Mouse (Mus musculus) heart, embryonic 12.5 days (tissue): ENCODE measurements around the gene Gm45021. TPM values are rescaled to one million over a fixed set of nuclear protein-coding genes. Genes with fewer than 3 reads are reported as not detected.

ENCODE experiments used
- ATAC-seq: fragments of 200-750 bp; cut with Nextera tagmentation; 2 replicates; pipeline ENCODE4 v1.8.0; 2017; ENCODE audit warnings: moderate TSS enrichment, moderate library complexity; ENCODE audit not compliant: insufficient number of reproducible peaks, low FRiP score
- H3K27ac ChIP-seq: fragments of 300-500 bp; sonication (generic); 2 replicates; pipeline ENCODE4 v1.5.1; 2016; ENCODE audit warnings: mild to moderate bottlenecking, moderate library complexity; ENCODE audit not compliant: poor library complexity, severe bottlenecking
- H3K27me3 ChIP-seq: fragments of 300-500 bp; sonication (generic); replicated peaks from 2 replicates; pipeline ENCODE4 v1.6.1; 2016; ENCODE audit warnings: mild to moderate bottlenecking, moderate library complexity
- H3K36me3 ChIP-seq: fragments of 300-500 bp; sonication (generic); 2 replicates; pipeline ENCODE4 v1.6.1; 2016; ENCODE audit warnings: mild to moderate bottlenecking, moderate library complexity
- H3K4me1 ChIP-seq: fragments of 300-500 bp; sonication (generic); replicated peaks from 2 replicates; pipeline ENCODE4 v1.6.1; 2016; ENCODE audit warnings: mild to moderate bottlenecking
- H3K4me2 ChIP-seq: fragments of 300-500 bp; sonication (generic); 2 replicates; pipeline ENCODE4 v1.6.1; 2016; ENCODE audit warnings: mild to moderate bottlenecking, moderate library complexity
- H3K4me3 ChIP-seq: fragments of 300-500 bp; sonication (generic); 2 replicates; pipeline ENCODE4 v1.5.1; 2016; ENCODE audit warnings: mild to moderate bottlenecking
- H3K9ac ChIP-seq: fragments of 300-500 bp; sonication (generic); 2 replicates; pipeline ENCODE4 v1.6.1; 2016; ENCODE audit warnings: mild to moderate bottlenecking, moderate library complexity
- H3K9me3 ChIP-seq: fragments of 300-500 bp; sonication (generic); replicated peaks from 2 replicates; pipeline ENCODE4 v1.6.1; 2016; ENCODE audit warnings: mild to moderate bottlenecking, moderate library complexity
- WGBS: fragments of 180-500 bp; shearing (Covaris S2); methylation state at CpG from one replicate; pipeline ENCODE4 v1.1.7; 2016; 5-methylcytosine and 5-hydroxymethylcytosine counted together
- polyA plus RNA-seq: library from polyadenylated mRNA; unstranded; fragments of >200 nt; fragmentation: Nextera tagmentation; extraction: Ambion mirVana; gene quantifications from 2 replicates; pipeline ENCODE4 v1.2.1, GENCODE M21; 2016

The Gm45021 gene
- polyA plus RNA-seq, 1 experiment from 2014 or later = not detected

DNA sequence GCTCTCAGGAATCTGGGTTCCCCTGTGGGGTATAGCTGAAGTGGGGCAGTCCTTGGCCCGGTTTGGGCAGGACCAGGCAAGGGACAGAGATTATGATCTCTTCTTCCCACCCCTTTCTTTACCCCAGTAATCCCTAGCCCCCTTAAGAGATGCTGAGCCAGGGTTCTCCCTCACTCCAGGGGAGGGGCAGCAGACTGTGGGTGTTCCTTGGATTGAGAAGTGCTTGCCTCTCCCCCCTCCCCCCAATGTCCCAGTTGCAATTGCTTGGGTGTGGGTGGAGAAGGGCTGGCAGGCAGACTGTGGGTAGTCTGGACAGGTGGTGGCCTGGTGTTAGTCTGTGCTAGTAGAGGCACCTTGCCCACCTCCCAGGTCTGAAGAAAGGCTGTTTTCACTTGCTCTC lies 5.9 kb downstream of the Gm45021 start:
- WGBS = 67% methylated on average over 1 of the region's 1 CpGs
- peaks cover 52% of the 10 kb centered on the region for H3K36me3 ChIP-seq
- peak overlapping the region; percentile 88 for H3K4me2 ChIP-seq
- H3K9ac ChIP-seq = peak overlapping the region; percentile 95; the same call in 1 of the 2 replicates
- H3K4me3 ChIP-seq = peak overlapping the region; percentile 92
- H3K9me3 ChIP-seq = peaks cover 25% of the 10 kb centered on the region
- H3K27ac ChIP-seq = no peak overlapping the region
- no peaks in the 10 kb centered on the region for H3K27me3 ChIP-seq
- ATAC-seq = no peak
- peaks cover 19% of the 10 kb centered on the region for H3K4me1 ChIP-seq

DNA sequence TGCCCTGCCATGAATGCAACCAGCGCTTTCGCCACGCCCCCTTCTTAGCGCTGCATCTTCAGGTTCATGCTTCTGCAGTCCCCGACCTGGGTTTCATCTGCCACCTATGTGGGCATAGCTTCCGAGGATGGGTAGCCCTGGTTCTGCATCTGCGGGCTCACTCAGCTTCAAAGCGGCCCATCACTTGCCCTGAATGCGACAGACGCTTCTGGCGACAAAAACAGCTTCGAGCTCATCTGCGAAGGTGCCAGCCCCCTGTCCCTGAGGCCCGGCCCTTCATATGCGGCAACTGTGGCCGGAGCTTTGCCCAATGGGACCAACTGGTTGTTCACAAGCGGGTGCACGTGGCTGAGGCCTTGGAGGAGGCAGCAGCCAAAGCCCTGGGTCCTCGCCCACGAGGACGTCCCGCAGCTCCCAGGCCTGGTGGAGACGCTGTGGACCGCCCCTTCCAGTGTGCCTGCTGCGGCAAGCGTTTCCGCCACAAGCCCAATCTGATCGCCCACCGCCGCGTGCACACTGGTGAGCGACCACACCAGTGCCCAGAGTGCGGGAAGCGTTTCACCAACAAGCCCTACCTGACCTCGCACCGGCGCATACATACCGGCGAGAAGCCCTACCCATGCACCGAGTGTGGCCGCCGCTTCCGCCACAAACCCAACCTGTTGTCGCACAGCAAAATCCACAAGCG lies 7.3 kb downstream of the Gm45021 start:
- H3K9me3 ChIP-seq = peaks cover 25% of the 10 kb centered on the region
- H3K27me3 ChIP-seq = no peaks in the 10 kb centered on the region
- peaks cover 24% of the 10 kb centered on the region for H3K4me1 ChIP-seq
- no peak overlapping the region for H3K4me3 ChIP-seq
- H3K9ac ChIP-seq = no peak overlapping the region
- H3K36me3 ChIP-seq = peaks cover 53% of the 10 kb centered on the region
- 91% methylated on average over 45 of the region's 45 CpGs for WGBS
- ATAC-seq = no peak
- no peak overlapping the region for H3K27ac ChIP-seq
- no peak overlapping the region for H3K4me2 ChIP-seq

DNA sequence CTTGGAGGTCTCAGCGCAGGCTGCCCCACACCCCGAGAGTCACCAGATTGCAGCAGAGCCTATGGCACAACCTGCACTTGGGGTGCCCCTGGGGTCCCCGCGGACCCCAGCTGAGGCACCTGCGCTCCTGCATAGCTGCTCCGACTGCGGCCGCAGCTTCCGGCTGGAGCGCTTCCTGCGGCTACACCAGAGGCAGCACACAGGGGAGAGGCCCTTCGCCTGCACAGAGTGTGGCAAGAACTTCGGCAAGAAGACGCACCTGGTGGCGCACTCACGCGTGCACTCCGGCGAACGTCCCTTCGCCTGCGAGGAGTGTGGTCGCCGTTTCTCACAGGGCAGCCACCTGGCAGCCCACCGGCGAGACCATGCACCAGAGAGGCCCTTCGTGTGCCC lies 7.8 kb downstream of the Gm45021 start:
- peaks cover 53% of the 10 kb centered on the region for H3K36me3 ChIP-seq
- 94% methylated on average over 27 of the region's 27 CpGs for WGBS
- H3K9me3 ChIP-seq = peaks cover 25% of the 10 kb centered on the region
- H3K27ac ChIP-seq = no peak overlapping the region
- no peaks in the 10 kb centered on the region for H3K27me3 ChIP-seq
- no peak overlapping the region for H3K4me2 ChIP-seq
- no peak for ATAC-seq
- H3K4me1 ChIP-seq = peaks cover 24% of the 10 kb centered on the region
- H3K4me3 ChIP-seq = no peak overlapping the region
- no peak overlapping the region for H3K9ac ChIP-seq

DNA sequence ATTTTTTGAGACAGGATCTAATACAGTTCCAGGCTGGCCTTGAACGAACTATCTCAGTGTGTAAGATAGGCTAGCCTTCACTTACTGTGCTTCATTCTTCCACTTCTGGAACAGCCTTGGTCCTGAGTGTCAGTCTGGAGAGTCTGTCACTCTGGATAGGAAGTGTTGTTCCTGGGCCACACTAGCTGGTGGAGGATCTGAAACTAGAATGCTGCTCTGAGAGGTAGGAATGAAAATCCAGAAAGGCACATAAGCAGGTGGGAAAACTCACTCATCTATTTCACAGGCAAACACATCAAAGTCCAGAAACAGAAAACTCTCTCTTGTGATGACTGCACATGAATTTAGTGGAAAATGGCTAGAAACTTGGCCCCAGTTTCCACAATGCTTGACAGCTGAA lies 11.2 kb downstream of the Gm45021 start:
- H3K36me3 ChIP-seq = peaks cover 50% of the 10 kb centered on the region
- H3K4me1 ChIP-seq = peaks cover 15% of the 10 kb centered on the region

DNA sequence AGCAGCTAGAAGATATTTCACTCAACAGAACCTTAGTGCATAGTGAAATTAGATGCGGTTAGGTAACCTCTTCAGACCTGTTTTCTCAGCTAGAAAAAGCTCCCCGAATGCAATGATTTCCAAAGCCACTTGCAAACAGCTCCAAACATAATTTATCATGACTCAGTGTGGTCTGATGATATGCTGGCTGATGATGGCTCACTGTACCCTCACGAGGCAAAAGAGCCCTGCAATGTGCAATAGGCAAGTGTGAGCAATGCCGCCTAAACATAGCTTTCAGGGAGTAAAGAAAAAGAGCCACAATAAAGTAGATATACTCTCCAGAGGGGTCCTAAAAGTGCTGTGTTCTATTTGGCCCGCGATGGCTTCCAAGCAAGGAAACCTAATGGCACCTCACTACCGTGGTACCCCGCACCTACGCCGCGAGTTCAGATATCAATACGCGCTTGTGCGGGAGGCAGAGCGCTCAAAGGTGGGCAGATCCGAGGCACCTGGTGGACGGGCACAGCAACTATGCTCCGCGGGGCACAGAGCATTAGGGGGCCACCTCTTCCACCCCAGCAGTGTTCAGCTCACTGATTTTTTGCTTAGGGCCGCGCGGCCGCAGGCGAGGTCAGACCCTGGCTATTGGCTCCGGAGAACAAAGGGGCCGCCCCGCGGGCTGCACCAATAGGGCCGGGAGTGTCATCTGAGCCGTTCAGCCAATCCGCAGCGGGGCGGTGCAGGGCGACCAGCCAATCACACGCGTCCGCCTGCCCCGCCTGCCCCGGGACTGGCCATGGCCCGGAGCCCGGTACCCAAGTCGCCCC lies 12.1 kb downstream of the Gm45021 start, which contains the start of gene Zfp775:
Zfp775 (plus strand) TSS at position 793 of the 809 bp plus-strand sequence.
- Histone ChIP-seq H3K9ac (peak within 1 kb of the TSS; percentile 86), H3K27me3 (no peaks in the 10 kb centered on the region), H3K4me1 (peaks cover 13% of the 10 kb centered on the region), H3K36me3 (peaks cover 41% of the 10 kb centered on the region), H3K9me3 (peaks cover 20% of the 10 kb centered on the region), H3K27ac (peak within 1 kb of the TSS; percentile 74), H3K4me2 (peak within 1 kb of the TSS; percentile 85), H3K4me3 (peak within 1 kb of the TSS; percentile 71)
- 4% methylated on average over 42 of the region's 42 CpGs for WGBS
- ATAC-seq = peak; percentile 99

More for the DNA sequence above, 11.2 kb downstream of the Gm45021 start:
- H3K4me3 ChIP-seq = no peak overlapping the region
- H3K9ac ChIP-seq = 0 out of 2 replicates have a peak overlapping the region, but pooled peaks have one; percentile 79
- no peak overlapping the region for H3K4me2 ChIP-seq
- 82% methylated on average over 1 of the region's 1 CpGs for WGBS
- H3K9me3 ChIP-seq = peaks cover 25% of the 10 kb centered on the region
- H3K27ac ChIP-seq = no peak overlapping the region
- no peak for ATAC-seq
- no peaks in the 10 kb centered on the region for H3K27me3 ChIP-seq

DNA sequence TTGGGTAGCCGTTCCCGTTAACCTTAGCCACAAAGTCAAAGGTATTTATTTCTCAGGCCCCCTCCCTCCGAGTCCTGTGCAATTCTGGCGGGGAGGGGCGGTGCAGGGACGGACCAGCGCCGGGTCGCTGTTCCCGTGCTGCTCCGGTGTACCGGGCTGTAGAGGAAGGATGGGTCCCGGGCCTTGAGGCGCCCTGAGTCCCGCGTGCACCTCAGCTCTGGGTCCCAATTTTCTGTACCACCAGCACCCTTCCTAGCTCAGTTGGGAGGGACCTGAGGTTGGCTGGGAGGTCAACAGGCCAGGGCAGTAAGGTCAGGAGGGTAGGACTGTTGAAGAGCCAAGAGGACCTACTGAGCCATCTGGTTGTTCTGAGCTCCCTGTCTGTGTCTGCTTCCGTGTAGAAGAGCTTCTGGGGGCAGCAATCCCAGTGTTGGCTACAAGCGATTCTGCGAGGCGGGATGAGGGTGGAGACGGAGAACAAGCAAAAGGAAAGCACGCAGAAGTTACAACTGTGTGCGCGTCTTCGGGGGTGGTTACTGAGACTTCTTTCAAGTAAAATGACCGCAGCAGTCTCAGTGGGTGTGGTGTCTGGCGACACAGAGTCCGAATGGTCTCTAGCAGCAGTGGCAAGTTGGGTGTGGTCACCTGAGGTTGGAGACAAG lies 12.8 kb downstream of the Gm45021 start:
- H3K4me2 ChIP-seq = peak overlapping the region; percentile 85
- peak overlapping the region; percentile 86 for H3K9ac ChIP-seq
- peak overlapping the region; percentile 71 for H3K4me3 ChIP-seq
- H3K9me3 ChIP-seq = peaks cover 12% of the 10 kb centered on the region
- ATAC-seq = peak; percentile 74
- WGBS = under 1% methylated on average over 28 of the region's 28 CpGs
- H3K27ac ChIP-seq = peak overlapping the region; percentile 74
- H3K27me3 ChIP-seq = no peaks in the 10 kb centered on the region
- H3K36me3 ChIP-seq = peaks cover 34% of the 10 kb centered on the region
- peaks cover 13% of the 10 kb centered on the region for H3K4me1 ChIP-seq

DNA sequence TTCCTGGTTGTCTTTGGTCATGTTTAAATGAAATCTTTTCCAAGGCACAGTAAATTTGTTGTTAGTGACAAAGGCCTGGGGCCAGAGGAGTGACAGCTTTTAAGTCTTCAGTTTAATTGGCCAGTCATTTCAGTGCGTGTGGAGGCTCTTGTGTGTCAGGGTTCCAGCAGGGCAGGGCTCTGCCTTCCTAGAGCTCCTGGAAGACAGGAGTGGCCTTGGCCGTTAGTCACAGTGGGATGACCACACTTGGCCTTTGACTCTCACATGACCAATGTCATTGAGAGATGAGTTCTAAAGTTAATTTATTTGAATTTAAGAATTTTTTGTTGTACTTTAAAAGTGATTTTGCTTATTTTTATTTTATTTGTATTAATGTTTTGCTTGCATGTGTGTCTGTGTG lies 18.7 kb downstream of the Gm45021 start:
- Histone ChIP-seq H3K36me3 (peaks cover 3% of the 10 kb centered on the region; the same call in 1 of the 2 replicates), H3K27me3 (no peaks in the 10 kb centered on the region), H3K27ac (no peak overlapping the region), H3K9ac (no peak overlapping the region), H3K9me3 (no peaks in the 10 kb centered on the region), H3K4me2 (no peak overlapping the region), H3K4me3 (no peak overlapping the region), H3K4me1 (peaks cover 9% of the 10 kb centered on the region)
- ATAC-seq = no peak
- WGBS = 73% methylated on average over 2 of the region's 2 CpGs

DNA sequence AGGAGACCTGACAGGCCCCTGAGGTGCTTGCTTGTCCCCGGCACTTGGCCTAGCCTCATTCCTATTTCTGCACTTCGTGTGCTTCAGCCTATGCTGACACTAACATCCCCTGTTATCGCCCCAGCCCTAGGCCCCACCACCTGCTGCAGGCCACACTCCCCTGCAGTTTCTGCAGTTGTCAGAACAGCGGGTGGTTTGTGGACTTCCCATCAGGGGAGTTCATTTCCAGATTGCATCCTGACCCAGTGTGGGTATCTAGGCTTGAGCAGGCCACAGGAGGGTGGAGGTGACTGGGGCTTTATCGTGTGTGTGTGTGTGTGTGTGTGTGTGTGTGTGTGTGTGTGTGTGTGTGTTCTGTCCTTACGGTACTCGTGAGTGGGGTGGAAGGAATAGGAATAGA lies 20.1 kb downstream of the Gm45021 start:
- H3K4me3 ChIP-seq = no peak overlapping the region
- H3K27me3 ChIP-seq = no peaks in the 10 kb centered on the region
- peak overlapping the region; percentile 50 for H3K9ac ChIP-seq
- no peak overlapping the region for H3K27ac ChIP-seq
- no peak for ATAC-seq
- peaks cover 12% of the 10 kb centered on the region for H3K36me3 ChIP-seq
- H3K4me1 ChIP-seq = peaks cover 12% of the 10 kb centered on the region
- 38% methylated on average over 7 of the region's 7 CpGs for WGBS
- H3K4me2 ChIP-seq = no peak overlapping the region
- no peaks in the 10 kb centered on the region for H3K9me3 ChIP-seq

DNA sequence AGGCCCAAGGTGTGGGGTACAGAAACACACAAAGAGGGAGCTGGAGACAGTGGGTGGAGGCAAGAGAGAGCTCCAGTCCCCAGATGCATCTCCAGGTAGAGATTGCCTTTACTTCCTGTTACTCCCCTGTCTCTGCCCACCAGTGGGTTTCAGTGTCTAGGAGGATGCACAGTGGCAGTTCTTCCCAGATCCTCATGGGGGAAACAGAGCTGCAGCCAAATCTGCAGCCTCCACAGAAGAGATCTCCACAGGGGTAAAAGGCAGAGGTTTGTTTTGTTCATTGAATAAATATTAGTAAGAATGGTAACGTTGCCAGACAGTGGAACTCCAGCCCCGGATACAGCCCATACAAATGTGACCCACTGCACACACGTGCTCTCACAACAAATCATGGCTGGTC lies 21.2 kb downstream of the Gm45021 start:
- no peak overlapping the region for H3K27ac ChIP-seq

DNA sequence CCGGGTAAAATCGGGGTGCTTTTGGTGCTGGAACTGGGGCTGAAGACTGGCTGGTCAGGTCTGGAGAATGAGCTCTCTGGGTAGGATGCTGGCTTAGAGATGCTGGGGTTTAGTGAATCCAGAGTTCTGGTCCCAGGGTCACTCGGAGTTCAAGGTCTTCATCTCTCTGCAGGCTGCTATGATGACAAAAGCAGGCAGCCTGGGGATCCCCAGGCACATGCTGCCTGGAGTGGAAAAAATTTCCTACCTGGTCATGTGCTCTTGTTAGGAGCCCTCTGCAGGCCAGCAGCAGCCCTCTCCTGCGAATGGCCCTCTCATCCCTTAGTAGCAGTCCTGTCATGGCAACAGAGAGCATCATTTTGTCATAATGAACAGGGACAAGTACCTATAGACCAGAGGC lies 24.1 kb downstream of the Gm45021 start:
- no peak overlapping the region for H3K4me3 ChIP-seq
- H3K4me1 ChIP-seq = peaks cover 12% of the 10 kb centered on the region
- no peak overlapping the region for H3K27ac ChIP-seq
- H3K4me2 ChIP-seq = no peak overlapping the region
- no peak for ATAC-seq
- H3K9ac ChIP-seq = no peak overlapping the region
- H3K27me3 ChIP-seq = no peaks in the 10 kb centered on the region
- WGBS = 75% methylated on average over 4 of the region's 4 CpGs
- no peaks in the 10 kb centered on the region for H3K9me3 ChIP-seq
- H3K36me3 ChIP-seq = peaks cover 20% of the 10 kb centered on the region

More for the DNA sequence above, 21.2 kb downstream of the Gm45021 start:
- Histone ChIP-seq H3K4me1 (peaks cover 12% of the 10 kb centered on the region), H3K4me3 (no peak overlapping the region), H3K36me3 (peaks cover 17% of the 10 kb centered on the region), H3K9me3 (no peaks in the 10 kb centered on the region), H3K27me3 (no peaks in the 10 kb centered on the region), H3K9ac (no peak overlapping the region), H3K4me2 (no peak overlapping the region)
- no peak for ATAC-seq
- 74% methylated on average over 3 of the region's 3 CpGs for WGBS

DNA sequence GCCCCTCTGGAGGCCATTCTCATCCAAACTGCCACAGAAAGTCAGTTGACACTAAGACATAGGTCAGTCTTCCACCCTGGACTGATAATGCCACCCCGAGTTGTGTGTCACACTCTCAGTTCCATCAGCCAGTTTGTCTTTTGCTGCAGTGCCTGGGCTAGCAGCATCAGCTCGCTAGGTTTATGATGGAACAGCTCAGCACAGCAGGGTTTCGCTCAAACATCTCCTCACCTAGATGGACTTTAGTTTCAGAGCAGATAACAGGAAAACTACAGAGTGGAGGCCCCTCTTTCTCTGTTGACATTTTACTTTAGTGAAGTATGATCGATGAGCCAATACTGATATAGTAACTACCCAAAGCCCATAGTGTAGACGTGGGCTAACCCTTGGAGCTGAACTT lies 25.3 kb downstream of the Gm45021 start:
- Histone ChIP-seq H3K27ac (no peak overlapping the region), H3K9ac (no peak overlapping the region), H3K4me2 (no peak overlapping the region), H3K36me3 (peaks cover 30% of the 10 kb centered on the region), H3K4me1 (0 out of 2 replicates have a peak, but pooled peaks cover 3% of the 10 kb centered on the region), H3K27me3 (no peaks in the 10 kb centered on the region), H3K4me3 (no peak overlapping the region), H3K9me3 (no peaks in the 10 kb centered on the region)
- 88% methylated on average over 5 of the region's 5 CpGs for WGBS
- ATAC-seq = no peak
